Mouse (Mus musculus) liver, embryonic 13.5 days (tissue): ENCODE results near the gene Tmem87b. TPM values are rescaled to one million over a fixed set of nuclear protein-coding genes. Genes with fewer than 3 reads are reported as not detected.

Experiments
- ATAC-seq: fragments of 200-750 bp; cut with Nextera tagmentation; 2 replicates; pipeline ENCODE4 v1.8.0; 2017; ENCODE audit warnings: low read depth, mild to moderate bottlenecking, moderate number of reproducible peaks, moderate library complexity
- DNase-seq: peaks from one replicate; pipeline ENCODE4 v3.0.0; 2022
- H3K27ac ChIP-seq: fragments of 300-500 bp; sonication (generic); 2 replicates; pipeline ENCODE4 v1.5.1; 2015; ENCODE audit warnings: moderate library complexity, mild to moderate bottlenecking, inconsistent platforms
- H3K27me3 ChIP-seq: fragments of 300-500 bp; sonication (generic); 2 replicates; pipeline ENCODE4 v1.6.1; 2015; ENCODE audit warnings: mild to moderate bottlenecking, inconsistent platforms
- H3K36me3 ChIP-seq: fragments of 300-500 bp; sonication (generic); 2 replicates; pipeline ENCODE4 v1.6.1; 2015; ENCODE audit warnings: mild to moderate bottlenecking, inconsistent platforms
- H3K4me1 ChIP-seq: fragments of 300-500 bp; sonication (generic); replicated peaks from 2 replicates; pipeline ENCODE4 v1.6.1; 2015; ENCODE audit warnings: inconsistent platforms
- H3K4me2 ChIP-seq: fragments of 300-500 bp; sonication (generic); 2 replicates; pipeline ENCODE4 v1.6.1; 2015; ENCODE audit warnings: inconsistent platforms, mild to moderate bottlenecking, moderate library complexity
- H3K4me3 ChIP-seq: fragments of 300-500 bp; sonication (generic); replicated peaks from 2 replicates; pipeline ENCODE4 v1.5.1; 2015; ENCODE audit warnings: mild to moderate bottlenecking, inconsistent platforms
- H3K9ac ChIP-seq: fragments of 300-500 bp; sonication (generic); 2 replicates; pipeline ENCODE4 v1.6.1; 2015; ENCODE audit warnings: mild to moderate bottlenecking, inconsistent platforms
- H3K9me3 ChIP-seq: fragments of 300-500 bp; sonication (generic); replicated peaks from 2 replicates; pipeline ENCODE4 v1.6.1; 2016; ENCODE audit warnings: inconsistent platforms
- WGBS: fragments of 180-500 bp; shearing (Covaris S2); methylation state at CpG from one replicate; pipeline ENCODE4 v1.1.7; 2015; ENCODE audit not compliant: insufficient replicate concordance; 5-methylcytosine and 5-hydroxymethylcytosine counted together
- polyA plus RNA-seq: library from polyadenylated mRNA; unstranded; fragments of >200 nt; fragmentation: Nextera tagmentation; extraction: Ambion mirVana; gene quantifications from 2 replicates; pipeline ENCODE4 v1.2.1, GENCODE M21; 2015

Tmem87b gene
- polyA plus RNA-seq, 1 experiment from 2014 or later = 8.4 TPM

DNA sequence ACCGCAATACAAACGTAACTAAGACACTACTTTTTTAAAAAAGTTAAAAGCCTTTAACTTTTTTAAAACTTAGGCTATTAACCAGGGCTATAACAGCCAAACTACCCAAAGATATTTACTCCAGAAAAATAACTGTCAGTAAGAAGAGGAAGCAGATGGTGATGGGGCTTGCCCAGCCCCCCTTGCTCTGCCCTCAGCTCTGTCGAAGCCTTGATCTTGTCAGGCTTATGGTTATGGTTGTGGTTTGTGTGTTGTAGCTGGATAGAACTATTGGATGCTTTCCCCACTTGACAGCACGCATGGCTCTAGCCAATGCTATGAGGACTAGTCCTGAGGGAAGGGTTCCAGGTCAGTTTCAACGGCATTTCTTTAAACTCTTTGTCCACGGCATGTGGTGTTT, 41.0 kb downstream of the Tmem87b start:
- Histone ChIP-seq H3K9ac (no peak overlapping the region), H3K4me2 (no peak overlapping the region), H3K27ac (no peak overlapping the region), H3K36me3 (no peaks in the 10 kb centered on the region), H3K9me3 (no peaks in the 10 kb centered on the region), H3K4me1 (no peaks in the 10 kb centered on the region), H3K4me3 (no peak overlapping the region), H3K27me3 (peaks cover 15% of the 10 kb centered on the region)
- DNase-seq (no peak), ATAC-seq (no peak)
- 59% methylated on average over 6 of the region's 6 CpGs for WGBS

DNA sequence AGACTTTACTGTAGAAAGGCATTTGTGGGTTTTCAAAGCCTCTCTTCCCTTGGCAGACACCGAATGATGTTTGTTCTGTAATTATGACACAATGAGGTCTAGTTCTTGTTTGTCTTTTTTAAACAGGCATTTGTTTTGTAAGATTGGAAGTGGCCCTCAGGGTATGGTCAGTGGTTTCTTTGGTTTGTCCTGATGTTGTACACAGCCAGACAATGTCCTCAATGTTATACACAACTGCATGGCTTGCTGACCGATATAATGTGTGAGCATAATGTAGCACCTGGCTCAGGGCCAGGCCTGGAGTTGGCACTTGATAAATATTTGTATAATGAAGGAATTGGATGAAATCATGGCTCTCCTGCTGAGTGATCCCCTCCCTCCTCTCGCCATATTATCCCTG, 41.9 kb downstream of the Tmem87b start:
- ATAC-seq (no peak), DNase-seq (no peak)
- Histone ChIP-seq H3K9ac (no peak overlapping the region), H3K27me3 (peaks cover 21% of the 10 kb centered on the region), H3K4me2 (no peak overlapping the region), H3K4me1 (no peaks in the 10 kb centered on the region), H3K4me3 (no peak overlapping the region), H3K36me3 (no peaks in the 10 kb centered on the region), H3K27ac (no peak overlapping the region), H3K9me3 (no peaks in the 10 kb centered on the region)
- WGBS = 71% methylated on average over 3 of the region's 3 CpGs

DNA sequence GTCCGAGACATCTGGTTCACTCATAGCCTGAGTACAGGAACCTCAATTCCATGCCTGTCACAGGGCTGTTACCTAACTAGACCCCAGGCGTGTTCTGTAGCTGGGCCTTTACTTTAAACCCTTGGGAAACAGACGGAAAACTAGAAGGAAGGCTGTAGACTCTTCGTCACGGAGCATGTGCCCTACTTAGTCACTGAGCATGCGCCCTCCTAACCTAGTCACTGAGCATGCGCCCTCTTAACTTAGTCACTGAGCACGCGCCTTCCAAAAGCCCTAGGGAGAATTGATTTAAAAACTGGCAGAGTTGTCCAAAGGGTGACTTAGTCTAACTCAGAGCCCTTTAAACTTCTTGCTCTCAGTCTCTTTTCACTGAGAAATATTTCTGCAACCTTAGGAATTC, 44.7 kb downstream of the Tmem87b start, which contains the start of gene Fbln7:
Gene Fbln7 (plus strand): TSS at position 346 of the 400 bp plus-strand sequence.
- H3K27ac ChIP-seq = no peak within 1 kb of the TSS
- peak within 1 kb of the TSS; percentile 42 for H3K4me3 ChIP-seq
- H3K4me1 ChIP-seq = no peaks in the 10 kb centered on the region; the same call in 1 of the 2 replicates
- no peak within 1 kb of the TSS for H3K9ac ChIP-seq
- peaks cover 36% of the 10 kb centered on the region for H3K27me3 ChIP-seq
- peak within 1 kb of the TSS; percentile 57 for H3K4me2 ChIP-seq
- DNase-seq = no peak
- no peak for ATAC-seq
- no peaks in the 10 kb centered on the region for H3K9me3 ChIP-seq
- 77% methylated on average over 9 of the region's 9 CpGs for WGBS
- H3K36me3 ChIP-seq = no peaks in the 10 kb centered on the region

DNA sequence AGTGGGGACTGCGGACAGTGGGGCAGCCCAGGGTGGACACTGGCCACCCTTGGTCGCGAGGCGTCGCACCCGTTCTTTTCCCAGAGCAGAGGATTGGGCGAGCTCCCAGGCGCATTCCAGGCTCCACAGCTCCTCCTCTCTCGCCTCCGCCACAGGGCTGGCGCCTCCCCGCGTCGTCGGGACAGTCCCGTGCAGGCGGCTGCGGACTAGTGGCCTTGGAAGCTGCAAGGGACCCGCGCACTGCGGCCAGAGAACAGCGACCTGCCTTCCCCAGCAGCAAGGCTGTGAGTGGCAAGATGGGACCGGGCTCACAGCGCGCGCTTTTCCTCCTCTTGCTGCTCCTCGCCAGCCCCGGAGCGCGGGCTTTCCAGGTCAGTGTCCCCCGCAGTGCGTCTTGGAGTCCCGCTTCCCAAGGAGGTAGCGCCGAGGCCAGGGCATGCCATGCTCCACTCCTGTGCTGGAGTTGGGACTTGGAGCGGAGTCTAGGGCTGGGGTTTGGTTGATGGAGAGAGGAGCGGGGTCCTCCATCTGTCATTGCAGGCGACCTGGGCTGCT, 45.9 kb downstream of the Tmem87b start:
- ATAC-seq = peak; percentile 54

DNA sequence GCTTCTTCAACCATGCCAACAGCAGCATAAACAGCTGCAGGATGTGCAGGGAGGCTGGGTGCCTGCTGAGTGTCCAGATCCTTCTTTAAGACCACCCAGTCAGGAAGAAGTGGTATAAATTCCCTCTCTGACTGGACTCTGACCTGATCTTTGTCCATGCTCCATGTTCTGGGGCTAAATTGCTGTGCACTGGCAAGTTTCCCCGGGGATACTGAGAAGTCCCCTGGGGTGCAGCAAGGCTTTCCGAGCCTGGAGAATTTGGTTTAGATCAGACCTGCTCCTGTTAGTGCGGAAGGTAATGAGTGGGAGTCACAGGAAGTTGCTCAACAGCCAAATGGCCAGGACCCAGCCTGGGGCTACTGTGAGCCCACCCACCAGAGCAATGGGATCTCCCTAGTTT, 47.1 kb downstream of the Tmem87b start:
- Histone ChIP-seq H3K36me3 (no peaks in the 10 kb centered on the region), H3K27ac (no peak overlapping the region), H3K4me2 (no peak overlapping the region), H3K27me3 (peaks cover 36% of the 10 kb centered on the region), H3K9me3 (no peaks in the 10 kb centered on the region), H3K4me1 (no peaks in the 10 kb centered on the region; the same call in 1 of the 2 replicates), H3K9ac (no peak overlapping the region), H3K4me3 (no peak overlapping the region)
- ATAC-seq (no peak), DNase-seq (no peak)
- WGBS = 35% methylated on average over 3 of the region's 3 CpGs

More for the DNA sequence above, 45.9 kb downstream of the Tmem87b start:
- no peak overlapping the region for H3K27ac ChIP-seq
- DNase-seq = no peak
- H3K9me3 ChIP-seq = no peaks in the 10 kb centered on the region
- no peaks in the 10 kb centered on the region for H3K36me3 ChIP-seq
- peak overlapping the region; percentile 57 for H3K4me2 ChIP-seq
- WGBS = 2% methylated on average over 37 of the region's 38 CpGs
- H3K27me3 ChIP-seq = peaks cover 36% of the 10 kb centered on the region
- H3K9ac ChIP-seq = no peak overlapping the region; the same call in 1 of the 2 replicates
- peak overlapping the region; percentile 42 for H3K4me3 ChIP-seq
- no peaks in the 10 kb centered on the region; the same call in 1 of the 2 replicates for H3K4me1 ChIP-seq

DNA sequence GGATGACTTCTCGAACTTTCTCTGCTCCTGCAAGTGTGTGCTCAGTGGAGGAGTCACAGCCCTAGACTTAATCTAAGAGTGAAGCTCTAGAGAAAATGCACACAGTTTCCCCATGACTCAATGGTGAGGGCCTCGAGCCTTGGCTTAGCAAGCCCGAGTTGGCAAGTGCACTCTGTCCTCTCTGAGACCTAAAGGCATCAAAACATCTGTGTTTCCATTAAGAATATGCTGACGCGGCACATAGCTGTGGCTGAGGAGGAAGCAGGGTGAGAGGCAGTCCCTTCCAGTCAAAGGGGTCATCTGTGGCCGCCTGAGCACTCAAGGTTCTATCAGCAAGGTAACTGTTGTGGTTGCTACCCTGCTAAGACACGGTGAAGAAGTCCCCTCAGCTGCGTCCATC, 53.7 kb downstream of the Tmem87b start:
- Histone ChIP-seq H3K9me3 (no peaks in the 10 kb centered on the region), H3K27ac (no peak overlapping the region), H3K4me1 (no peaks in the 10 kb centered on the region), H3K9ac (no peak overlapping the region), H3K4me2 (no peak overlapping the region), H3K27me3 (no peaks in the 10 kb centered on the region), H3K4me3 (no peak overlapping the region), H3K36me3 (no peaks in the 10 kb centered on the region)
- ATAC-seq (no peak), DNase-seq (no peak)
- WGBS = 53% methylated on average over 8 of the region's 8 CpGs

DNA sequence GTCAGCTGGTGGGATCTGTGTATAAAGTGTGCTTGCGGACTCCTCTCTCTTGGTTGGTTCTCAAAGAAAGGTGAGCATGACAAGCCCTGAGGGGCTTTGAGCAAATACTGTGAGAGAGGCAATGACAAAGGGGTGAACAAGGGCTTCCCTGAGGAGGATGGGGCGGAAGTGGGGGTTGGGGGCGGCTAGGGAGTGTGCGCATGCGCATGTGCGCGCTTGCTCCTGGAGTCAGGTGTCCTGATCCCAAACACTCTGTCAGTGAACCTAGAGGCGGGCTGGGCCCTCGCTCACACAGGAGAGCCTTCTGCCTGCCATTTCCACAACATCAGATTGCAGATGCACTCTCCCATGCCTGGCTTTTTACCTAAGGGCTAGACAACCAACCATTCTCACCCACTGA, 54.3 kb downstream of the Tmem87b start:
- H3K4me2 ChIP-seq = no peak overlapping the region
- 82% methylated on average over 9 of the region's 9 CpGs for WGBS
- H3K36me3 ChIP-seq = no peaks in the 10 kb centered on the region

DNA sequence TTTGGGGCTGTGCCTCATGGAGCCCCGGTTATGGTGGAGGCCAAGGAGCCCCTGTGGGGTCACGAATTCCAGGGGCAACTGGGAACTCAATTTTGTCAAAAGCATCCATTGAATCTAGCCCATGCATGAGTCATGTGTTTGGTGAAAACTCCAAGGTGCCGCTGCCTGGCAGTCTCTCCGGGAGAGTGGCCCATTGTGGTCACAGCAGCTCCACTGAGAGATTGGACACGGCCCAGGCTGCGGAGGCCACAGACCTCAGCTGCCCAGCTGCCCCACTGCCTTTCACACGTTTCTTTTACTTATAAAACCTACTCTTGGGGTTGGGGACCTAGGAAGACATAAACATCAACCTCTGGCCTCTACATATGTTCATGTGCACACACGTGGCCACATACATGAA, 57.6 kb downstream of the Tmem87b start:
- 52% methylated on average over 8 of the region's 8 CpGs for WGBS

More for the DNA sequence above, 54.3 kb downstream of the Tmem87b start:
- Histone ChIP-seq H3K27me3 (no peaks in the 10 kb centered on the region), H3K4me1 (no peaks in the 10 kb centered on the region), H3K9me3 (no peaks in the 10 kb centered on the region), H3K9ac (no peak overlapping the region), H3K27ac (no peak overlapping the region), H3K4me3 (no peak overlapping the region)
- ATAC-seq = no peak
- DNase-seq = no peak

DNA sequence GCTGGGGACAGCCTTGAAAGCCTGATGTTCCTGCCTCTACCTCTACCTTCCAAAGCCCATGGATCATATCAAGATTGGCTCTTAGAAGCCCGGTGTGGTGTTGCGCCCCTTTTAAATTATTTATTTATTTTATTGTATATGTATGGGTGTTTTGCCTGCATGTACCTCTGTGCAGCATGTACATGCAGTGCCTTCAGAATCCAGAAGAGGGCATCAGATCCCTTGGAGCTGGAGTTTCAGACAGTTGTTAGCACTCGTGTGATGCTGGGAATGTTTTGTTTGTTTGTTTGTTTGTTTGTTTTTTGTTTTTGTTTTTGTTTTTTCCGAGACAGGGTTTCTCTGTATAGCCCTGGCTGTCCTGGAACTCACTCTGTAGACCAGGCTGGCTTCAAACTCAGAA, 63.3 kb downstream of the Tmem87b start:
- Histone ChIP-seq H3K27ac (no peak overlapping the region), H3K36me3 (no peaks in the 10 kb centered on the region), H3K4me2 (no peak overlapping the region), H3K4me3 (no peak overlapping the region), H3K9ac (no peak overlapping the region), H3K27me3 (no peaks in the 10 kb centered on the region), H3K4me1 (no peaks in the 10 kb centered on the region), H3K9me3 (no peaks in the 10 kb centered on the region)
- 43% methylated on average over 4 of the region's 4 CpGs for WGBS
- ATAC-seq (no peak), DNase-seq (no peak)

More for the DNA sequence above, 57.6 kb downstream of the Tmem87b start:
- Histone ChIP-seq H3K27me3 (no peaks in the 10 kb centered on the region), H3K9ac (no peak overlapping the region), H3K4me3 (no peak overlapping the region), H3K36me3 (no peaks in the 10 kb centered on the region), H3K9me3 (no peaks in the 10 kb centered on the region), H3K4me2 (no peak overlapping the region), H3K27ac (no peak overlapping the region), H3K4me1 (no peaks in the 10 kb centered on the region)
- ATAC-seq = no peak
- no peak for DNase-seq

DNA sequence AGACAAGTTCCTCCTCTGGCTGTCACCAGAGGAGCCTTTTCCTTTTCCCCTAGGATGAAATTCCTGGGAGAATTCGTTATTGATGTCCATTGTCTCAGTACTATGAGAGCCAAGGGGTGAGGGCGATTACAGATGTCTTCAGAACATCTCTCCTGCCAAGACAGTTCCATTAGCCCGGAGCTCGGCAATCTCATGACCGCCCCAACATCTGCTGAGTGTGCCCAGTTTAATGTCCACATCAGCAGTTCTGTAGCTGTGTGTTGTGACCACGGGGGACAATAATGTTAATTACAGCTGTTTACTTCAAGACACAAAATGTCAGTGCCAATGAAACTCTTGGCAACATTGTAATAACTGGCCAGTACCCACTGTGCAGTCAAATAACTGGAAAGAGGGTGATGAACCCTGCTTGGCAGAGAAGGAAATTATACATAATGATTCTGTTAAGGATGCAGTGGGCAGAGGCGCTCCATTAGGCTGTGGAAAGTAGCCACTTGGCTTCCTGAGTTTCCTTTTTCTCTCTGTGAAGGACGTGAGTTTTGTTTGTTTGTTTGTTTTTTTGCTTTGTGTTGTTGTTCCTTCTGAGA, 67.4 kb downstream of the Tmem87b start:
- Histone ChIP-seq H3K4me1 (no peaks in the 10 kb centered on the region), H3K4me3 (no peak overlapping the region), H3K27me3 (no peaks in the 10 kb centered on the region), H3K4me2 (no peak overlapping the region), H3K27ac (no peak overlapping the region), H3K9ac (no peak overlapping the region), H3K36me3 (no peaks in the 10 kb centered on the region), H3K9me3 (no peaks in the 10 kb centered on the region)
- DNase-seq (no peak), ATAC-seq (no peak)
- 61% methylated on average over 8 of the region's 8 CpGs for WGBS

DNA sequence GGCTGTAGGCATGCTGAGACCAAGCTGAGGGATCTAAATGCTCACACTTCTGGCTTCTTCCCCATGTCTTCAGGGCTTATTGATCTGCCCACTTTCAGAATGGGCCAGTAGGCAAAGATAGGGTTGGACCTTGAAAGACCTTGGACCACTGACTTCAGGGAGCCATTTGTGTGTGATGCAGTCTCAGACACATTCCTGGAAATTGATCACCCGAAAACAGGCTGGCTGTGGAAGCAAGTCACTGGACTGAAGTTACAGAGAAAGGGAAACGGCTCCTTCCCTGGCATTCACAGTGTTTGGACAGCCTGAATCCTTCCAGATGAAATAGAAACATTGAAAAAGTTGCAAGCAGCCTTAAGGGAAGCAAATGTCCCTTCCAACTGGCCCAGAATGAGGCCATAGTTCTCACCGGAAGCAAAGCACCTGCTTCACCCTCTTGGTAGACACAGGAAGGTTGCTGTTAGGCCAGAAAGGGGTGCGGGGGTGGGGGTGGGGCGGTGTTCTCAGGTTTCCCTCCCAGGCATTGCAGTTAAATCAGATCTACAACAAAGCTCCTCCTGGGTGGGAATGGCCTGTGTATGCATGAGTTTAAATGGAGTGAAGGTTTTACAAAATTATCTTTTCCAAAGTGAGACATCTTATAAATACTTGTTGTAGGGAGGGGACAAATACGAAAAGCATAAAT, 70.1 kb downstream of the Tmem87b start:
- no peak for DNase-seq

More for the DNA sequence above, 70.1 kb downstream of the Tmem87b start:
- 0 out of 2 replicates have a peak, but pooled peaks cover 7% of the 10 kb centered on the region for H3K9me3 ChIP-seq
- no peak overlapping the region for H3K4me3 ChIP-seq
- no peaks in the 10 kb centered on the region for H3K36me3 ChIP-seq
- H3K4me2 ChIP-seq = no peak overlapping the region
- ATAC-seq = no peak
- peaks cover 3% of the 10 kb centered on the region; the same call in 1 of the 2 replicates for H3K4me1 ChIP-seq
- no peak overlapping the region for H3K27ac ChIP-seq
- WGBS = 53% methylated on average over 6 of the region's 6 CpGs
- H3K9ac ChIP-seq = no peak overlapping the region
- peaks cover 10% of the 10 kb centered on the region; the same call in 1 of the 2 replicates for H3K27me3 ChIP-seq
